Mouse (Mus musculus): ENCODE measurements around the gene Usp50.

Usp50 gene

DNA sequence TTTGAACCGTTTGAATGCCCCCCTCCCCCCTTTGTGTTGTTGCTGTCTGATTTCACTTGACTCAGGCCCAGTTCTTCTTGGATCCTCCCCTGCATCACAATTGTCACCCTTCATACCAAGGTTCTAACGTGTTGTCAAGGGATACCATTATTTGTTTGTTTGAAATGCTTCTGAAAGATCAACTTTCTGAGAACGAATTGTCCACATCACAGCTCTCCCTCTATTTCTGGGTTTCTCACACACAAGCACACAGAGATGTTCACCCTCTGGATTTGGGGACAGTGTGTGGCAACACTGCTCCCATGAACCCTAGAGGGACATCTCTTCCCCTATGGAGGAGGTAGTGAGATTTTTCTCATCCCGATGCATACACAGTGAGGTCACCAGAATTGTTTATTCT is at the start of gene Usp50:
TSS of gene Usp50 (minus strand) at position 101 of the 400 bp plus-strand sequence.
- no peak for DNase-seq (ENCODE audit: low read depth in 1 of 2, low spot score in 2 of 2)

DNA sequence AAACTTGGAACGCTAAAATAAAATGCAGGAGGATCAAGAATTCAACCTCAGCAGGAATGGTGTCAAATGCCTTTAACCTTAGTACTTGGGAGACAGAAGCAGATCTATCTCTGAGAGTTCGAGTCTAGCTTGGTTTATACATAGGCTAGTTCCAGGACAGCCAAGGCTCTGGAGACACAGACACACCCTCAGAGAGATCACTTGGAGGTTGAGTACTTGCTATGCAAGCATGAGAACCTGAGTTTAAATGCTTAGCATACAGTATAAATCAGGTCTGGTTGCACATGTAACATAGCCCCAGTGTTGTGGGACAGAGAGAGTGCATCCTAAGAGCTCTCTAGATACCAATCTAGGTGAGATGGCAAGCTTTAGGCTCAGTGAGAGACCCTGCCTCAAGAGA is 34.1 kb upstream of the Usp50 start:
- no peak for DNase-seq (ENCODE audit: low read depth in 1 of 2, low spot score in 2 of 2)

DNA sequence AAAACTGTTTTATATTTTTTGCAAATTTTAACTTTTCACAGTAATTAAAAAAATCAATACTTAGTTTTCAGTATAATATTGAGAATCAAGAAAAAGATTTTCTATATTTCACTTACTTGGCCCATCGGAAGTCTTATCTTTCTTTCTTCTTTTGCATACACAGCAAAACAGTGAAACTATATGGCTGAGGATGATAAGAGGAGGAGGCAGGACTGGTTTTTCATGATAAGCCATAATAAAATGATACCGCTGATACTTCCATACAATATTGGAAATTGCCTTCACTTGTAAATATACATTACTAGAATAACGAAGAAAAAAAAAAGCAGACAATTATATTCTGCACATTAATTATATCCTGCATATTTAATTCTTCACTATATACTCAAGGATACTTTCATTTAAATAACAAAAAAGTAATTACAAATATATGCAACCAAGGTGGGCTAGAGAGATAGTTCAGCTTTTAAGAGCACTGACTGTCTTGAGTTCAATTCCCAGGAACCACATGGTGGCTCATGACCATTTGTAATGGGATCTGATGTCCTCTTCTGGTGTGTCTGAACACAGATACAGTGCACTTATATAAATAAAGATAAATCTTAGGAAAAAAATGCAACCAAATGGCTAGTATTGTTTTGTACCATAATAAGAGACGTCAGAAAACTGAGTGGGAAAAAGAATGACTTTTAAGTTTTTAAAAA is 33.5 kb upstream of the Usp50 start:
- no peak for DNase-seq (ENCODE audit: low read depth in 1 of 2, low spot score in 2 of 2)

DNA sequence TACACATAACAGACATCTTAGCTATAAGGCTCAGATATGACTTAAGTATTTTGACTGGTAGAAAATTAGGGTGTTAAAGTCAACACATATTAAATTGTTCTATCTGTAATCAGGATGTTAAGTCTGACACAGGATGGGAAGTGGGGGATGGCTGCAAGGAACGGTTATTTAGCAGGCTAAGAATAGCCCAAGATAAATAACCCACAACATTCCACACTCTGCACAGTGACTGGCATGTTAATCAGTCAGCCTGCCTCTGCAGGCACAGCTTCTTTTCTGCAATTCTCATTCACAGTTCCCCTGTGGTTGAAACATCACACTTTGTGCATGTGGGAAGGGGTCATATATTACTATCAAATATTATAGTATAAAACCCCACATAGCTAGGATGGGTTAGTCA is 32.6 kb upstream of the Usp50 start:
- DNase-seq (ENCODE audit: low read depth in 1 of 2, low spot score in 2 of 2): no peak

DNA sequence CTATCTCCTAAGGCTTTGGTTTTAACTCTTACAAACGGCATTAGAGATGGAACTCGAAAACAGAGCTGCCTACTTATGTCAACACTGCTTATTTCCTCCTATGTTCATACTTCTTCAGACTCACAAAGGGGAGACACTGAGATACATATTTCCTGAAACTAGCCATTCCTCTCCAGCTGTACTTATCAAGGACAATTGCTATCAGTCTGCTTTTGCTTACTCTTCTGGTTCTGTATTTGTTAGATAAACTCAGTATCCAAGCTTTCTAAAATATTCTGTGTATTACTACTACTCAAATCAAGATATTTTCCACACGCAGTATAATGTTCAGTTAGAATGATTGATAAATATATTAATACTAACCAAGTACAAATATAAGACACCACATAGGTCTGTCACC is 18.7 kb upstream of the Usp50 start:
- no peak for DNase-seq (ENCODE audit: low read depth in 1 of 2, low spot score in 2 of 2)

DNA sequence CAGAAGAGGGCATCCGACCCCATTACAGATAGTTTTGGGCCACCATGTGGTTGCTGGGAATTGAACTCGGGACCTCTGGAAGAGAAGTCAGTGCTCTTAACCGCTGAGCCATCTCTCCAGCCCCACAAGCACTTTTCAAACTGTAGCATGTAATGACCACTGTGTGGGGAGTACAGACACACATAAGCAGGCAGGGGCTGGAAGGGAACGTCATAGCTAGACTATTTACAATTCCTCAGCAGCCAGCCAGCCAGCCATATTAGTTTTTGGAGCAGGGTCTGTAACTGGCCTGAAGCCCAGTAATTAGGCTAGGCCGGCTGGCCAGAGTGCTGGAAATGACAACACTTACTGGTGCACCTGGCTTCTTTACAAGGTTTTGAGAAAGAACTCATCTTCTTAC is 15.2 kb upstream of the Usp50 start:
- no peak for DNase-seq (ENCODE audit: low read depth in 1 of 2, low spot score in 2 of 2)

DNA sequence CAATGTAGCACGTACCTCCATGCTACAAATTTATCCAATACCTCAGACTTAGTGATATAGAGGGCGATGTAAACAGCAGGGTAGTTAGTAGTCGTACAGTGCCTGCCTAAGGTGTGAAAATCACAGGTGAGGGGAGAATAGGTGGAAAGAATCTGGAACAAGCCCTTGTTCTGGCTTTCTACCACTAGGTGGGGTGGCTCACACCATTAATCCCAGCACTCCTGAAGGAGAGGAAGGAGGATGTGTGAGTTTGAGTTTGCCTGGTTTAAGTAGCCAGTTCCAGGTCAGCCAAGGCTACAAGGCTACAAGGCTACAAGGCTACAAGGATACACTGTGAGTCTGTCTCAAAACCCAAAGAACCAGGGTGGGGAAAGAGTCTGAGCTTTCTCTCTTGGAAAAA is 12.4 kb upstream of the Usp50 start:
- no peak for DNase-seq (ENCODE audit: low read depth in 1 of 2, low spot score in 2 of 2)

DNA sequence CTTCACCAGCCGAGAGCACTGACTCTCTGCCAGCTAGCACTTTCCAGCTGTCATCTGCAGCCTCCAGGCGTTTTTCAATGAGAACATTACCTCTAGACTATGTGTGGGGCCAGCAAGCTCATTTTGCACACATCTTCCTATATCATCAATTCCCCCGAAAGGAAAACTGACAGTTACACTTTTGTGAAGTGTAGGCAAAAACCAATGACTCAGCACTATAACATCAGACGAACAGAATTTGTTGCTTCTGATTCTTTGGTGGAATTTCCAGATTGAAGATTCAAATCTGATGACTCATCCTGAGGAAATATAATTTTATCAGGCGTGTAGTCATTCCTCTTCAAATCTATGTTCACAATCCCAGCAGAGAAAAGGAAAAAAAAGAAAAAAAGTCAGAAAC is 9.3 kb upstream of the Usp50 start:
- DNase-seq (ENCODE audit: low read depth in 1 of 2, low spot score in 2 of 2): no peak

DNA sequence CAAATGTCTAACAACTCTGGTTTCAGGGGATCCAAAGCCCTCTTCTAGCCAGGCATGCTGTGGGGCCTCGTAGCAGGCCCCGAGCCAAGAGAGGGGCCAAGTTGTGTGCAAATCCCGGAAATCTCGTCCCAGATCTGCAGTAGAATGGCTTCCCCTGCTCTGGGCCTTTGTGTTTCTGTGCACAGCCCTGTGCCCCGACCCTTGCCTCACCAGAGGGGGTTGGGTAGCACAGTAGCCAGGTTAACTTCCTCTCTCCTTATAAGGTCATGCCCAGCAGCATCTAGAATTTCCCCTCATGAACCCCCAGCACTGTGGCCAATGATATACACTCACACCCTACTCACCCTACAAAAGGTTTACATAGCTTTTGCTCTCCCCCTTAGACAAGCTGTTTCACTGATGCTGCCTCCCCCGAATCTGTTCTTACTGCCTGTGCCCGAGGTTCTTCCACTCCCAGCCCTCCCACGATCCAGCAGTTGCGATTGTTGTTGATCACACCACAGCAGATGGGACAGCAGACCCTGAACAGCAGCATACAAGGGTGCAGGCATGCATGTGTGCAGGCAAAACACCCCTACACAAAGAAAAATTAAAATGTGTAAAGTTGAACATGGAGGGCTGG is 4.6 kb upstream of the Usp50 start:
- DNase-seq (ENCODE audit: low read depth in 1 of 2, low spot score in 2 of 2): no peak

DNA sequence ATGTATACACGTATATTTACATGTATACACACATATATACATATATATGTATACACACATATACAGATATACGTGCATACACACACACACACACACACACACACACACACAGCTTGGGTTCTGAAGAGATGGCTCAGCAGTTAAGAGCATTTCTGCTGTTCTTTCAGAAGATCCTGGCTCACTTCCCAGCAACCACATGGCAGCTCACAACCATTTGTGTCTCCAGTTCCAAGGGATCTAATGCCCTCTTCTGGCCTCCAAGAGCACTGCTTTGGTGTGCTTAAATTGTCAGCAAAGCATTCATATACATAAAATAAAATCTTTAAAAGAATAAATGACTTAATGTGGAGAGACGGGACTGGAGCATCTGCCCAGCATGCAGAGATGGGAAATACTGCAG is 837 bp downstream of the Usp50 start:
- no peak for DNase-seq (ENCODE audit: low read depth in 1 of 2, low spot score in 2 of 2)

DNA sequence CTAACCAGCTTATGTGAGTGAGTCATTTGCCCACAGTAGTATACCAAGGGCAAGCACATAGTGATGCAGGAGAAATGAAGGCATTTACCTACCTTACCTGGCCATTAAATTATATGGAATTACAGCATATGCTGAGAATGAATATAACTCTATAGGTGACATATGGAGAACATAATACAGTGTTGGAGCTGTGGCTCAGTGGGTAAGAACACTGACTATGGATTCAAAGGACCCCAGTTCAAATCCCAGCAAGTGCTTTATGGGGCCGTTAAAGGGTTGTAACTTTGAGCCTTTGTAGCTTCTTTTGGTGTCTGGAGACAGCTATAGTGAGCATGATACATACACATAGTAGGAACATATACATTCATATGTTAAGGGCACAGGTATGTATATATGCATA is 1.8 kb downstream of the Usp50 start:
- DNase-seq (ENCODE audit: low read depth in 1 of 2, low spot score in 2 of 2): no peak

DNA sequence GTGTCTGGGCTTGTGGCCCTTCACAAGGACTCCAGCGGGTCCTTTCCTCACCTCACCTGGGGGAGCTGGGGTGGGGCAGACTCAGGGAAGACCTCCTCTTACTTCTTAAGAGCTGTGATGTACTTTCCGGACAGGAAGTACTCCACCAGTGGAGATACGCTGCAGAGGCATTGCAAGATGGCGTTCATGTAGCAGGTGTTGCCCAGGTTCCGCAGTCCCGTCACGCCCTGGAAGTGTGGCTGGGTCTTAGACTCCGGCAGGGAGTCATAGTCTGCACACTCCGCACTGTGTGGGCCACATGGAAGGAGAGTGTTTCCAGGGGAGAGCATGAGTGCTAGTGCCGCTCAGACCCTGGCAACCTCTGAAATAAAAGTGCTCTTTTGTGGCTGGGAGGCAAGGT is 3.0 kb downstream of the Usp50 start:
- DNase-seq (ENCODE audit: low read depth in 1 of 2, low spot score in 2 of 2): no peak

DNA sequence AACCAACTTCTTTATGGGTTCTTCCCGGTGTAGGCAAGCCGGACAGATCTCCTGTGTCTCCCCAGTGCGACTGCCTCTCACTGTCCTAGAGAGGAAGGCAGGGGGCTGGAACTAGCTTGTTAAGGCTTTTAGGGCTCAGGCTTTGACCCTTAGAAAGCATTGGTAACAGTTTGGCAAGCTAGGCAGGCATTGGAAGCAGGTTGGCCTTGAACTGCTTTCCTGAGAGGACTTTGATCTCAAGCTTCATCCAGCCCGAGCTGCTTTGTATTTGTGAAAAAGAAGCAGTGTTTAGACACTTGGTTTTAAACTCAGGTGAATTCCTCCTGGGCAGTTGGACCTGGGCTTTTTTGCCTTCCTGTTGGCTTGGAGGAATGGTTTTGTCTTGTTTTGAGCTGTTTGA is 4.5 kb downstream of the Usp50 start:
- no peak for DNase-seq (ENCODE audit: low read depth in 1 of 2, low spot score in 2 of 2)

DNA sequence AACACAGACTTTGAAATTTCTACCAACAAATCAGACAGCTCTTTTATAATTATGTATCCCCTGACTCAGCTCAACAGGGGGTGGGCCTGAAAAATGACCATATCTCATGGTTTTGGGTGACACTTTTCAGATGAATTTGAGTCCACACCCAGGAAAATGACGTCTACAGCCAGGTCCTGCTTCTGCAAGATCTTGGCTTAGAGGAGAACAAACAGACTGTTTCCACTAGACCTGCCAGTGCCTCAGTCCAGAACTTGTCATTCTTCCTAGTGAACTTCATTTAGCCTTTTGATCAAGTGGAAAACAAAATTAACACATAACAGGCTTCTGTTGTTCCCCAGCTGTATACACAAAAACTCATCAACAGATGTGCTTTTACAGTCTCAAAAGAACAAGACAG is 6.9 kb downstream of the Usp50 start:
- no peak for DNase-seq (ENCODE audit: low read depth in 1 of 2, low spot score in 2 of 2)

DNA sequence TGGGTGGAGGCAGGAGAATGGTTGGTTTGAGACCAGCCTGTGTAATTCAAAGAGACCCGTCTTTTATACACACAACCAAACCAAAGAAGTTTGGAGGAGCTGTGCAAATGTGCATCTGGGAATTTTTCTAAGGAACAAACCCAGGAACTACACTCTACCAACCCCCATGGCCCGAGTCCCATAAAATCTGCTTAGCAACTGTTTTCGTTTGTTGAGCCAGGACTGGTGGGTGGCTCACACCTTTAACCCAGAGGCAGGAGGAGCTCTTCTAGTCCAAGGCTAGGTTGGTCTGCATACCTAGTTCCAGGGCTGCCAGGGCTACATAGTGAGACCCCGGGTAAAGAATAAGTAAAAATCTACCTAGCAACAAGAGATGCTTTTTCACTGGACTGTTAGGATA is 7.3 kb downstream of the Usp50 start:
- DNase-seq (ENCODE audit: low read depth in 1 of 2, low spot score in 2 of 2): no peak

DNA sequence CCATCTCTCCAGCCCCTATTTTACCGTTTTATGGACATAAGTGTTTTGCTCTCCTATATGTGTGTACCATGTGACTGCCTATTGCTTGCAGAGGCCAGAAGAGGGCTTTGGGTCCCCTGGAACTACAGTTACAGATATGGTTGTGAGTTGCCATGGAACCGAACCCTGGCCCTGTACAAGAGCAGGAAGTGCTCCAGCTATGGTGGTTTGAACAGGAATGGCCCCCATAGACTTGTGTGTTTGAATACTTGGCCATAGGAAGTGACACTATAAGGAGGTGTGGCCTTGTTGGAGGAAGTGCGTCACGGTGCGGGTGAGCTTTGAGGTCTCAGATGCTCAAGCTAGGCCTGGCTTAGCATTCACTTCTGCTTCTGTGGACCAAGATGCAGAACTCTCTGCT is 11.1 kb downstream of the Usp50 start:
- no peak for DNase-seq (ENCODE audit: low read depth in 1 of 2, low spot score in 2 of 2)

DNA sequence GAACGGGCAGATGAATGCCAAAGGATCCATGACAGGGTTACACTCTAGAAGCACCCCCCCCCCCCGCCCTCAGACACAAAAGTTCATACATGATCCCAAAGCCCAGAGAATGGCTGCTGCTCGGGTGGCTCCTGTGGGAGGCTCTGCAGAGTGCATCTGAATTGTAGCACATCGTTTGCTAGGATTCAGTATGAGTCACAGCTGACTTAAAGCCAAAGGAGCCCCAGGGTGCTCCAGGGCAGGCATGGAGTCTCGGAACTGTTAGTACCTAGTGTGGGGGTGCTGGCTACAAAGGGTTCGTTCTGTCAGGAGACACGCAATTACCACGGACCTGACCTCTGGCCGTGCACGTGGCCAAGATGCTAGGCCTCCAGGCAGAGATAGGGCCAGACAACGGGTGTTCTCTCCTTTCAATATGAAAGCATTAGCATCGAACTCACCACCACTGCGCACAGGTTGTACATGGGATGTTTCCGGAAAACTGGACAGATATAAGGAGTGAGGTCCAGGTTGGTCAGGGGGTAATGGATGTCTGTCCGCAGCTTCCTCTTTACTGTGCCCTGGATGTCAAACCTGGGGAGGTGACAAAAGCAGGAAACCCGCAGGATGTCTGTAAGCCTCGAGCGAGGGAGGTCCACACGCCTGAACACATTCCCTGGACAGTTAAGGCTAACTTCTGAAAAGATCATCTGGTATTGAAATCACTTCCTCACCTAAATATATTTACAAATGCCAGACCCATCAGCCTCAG is 13.7 kb downstream of the Usp50 start:
- no peak for DNase-seq (ENCODE audit: low read depth in 1 of 2, low spot score in 2 of 2)

DNA sequence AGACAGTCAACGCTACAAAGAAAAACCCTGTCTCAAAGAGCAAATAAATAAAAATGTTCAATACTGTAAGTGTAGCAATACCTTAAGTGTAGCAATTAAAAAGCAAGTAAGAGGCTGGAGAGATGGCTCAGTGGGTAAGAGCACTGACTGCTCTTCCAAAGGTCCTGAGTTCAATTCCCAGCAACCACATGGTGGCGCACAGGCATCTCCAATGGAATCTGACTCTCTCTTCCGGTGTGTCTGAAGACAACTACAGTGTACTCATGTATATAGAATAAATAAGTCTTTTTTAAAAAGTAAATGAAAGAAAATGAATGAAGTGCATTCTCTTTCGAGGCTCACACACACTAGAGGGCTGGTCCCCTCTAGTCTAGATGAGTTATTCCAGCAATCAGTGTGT is 15.1 kb downstream of the Usp50 start:
- DNase-seq (ENCODE audit: low read depth in 1 of 2, low spot score in 2 of 2): no peak

DNA sequence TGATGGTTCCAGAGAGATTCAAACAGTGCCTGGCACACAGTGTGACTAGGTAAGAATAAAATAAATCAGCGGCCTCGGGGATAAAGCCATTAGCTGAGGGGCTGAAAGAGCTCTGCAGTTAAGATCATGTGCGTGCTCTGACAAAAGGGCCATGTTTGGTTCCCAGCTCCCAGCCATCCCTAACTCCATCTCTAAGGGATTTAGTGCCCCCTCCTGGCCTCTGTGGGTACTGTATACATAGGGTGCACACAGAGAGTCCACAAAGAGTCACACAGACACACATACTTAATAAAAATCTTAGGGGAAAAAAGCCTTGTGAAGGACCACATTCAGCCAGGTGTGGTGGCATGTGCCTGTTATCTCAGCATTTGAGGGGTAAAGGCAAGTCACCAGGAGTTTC is 15.7 kb downstream of the Usp50 start:
- DNase-seq (ENCODE audit: low read depth in 1 of 2, low spot score in 2 of 2): no peak

DNA sequence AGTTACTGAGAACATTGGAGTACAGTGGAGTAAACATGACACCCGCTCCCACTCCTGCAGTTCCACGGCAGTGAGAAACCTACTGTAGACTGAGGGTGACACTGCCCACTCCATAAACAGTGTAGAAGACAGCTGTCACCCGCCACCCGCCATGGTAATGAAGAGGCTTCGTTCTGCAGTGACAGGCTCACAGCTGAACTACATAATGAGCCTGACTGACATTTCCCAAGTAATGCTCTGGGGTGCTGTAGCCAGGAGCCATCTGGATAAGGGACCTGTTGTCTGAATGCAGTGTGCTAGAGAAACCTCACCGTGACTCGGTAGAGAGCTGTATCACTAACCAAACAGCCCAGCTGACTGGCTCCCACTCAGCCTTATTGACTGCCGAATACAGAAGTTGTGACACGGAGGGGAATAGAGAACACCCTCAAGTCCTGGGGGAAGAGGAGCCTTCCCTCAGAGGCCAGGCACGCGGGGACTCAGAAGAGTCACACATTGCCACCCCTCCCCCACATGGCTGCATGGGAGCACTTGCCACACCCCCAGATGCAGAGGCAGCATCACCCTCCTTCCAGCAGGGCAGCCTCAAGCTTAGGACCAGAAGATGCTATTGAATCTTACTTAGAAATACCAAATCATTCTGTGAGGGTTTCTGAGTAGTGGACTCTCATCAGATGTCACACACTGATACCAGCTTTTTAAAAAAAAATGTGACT is 17.2 kb downstream of the Usp50 start:
- DNase-seq (ENCODE audit: low read depth in 1 of 2, low spot score in 2 of 2): no peak

DNA sequence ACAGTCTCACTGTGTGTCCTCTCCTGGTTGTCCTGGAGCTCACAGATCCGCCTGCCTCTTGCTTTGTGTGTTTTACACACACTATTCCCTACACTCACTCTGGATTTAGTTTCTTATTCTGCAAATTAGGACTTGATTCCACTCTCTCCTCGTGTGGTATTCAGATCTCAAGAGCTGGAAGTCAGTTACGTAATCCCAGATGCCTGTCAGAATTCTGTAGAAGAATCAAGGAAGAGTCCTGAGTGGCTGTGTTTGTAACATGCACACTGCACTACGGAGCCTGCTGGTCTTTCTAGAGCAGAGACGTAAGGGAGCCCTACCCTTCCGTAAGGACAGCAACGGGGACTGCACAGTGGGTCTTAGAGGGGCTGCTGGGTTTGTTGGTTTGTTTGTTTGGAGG is 23.9 kb downstream of the Usp50 start:
- no peak for DNase-seq (ENCODE audit: low read depth in 1 of 2, low spot score in 2 of 2)

DNA sequence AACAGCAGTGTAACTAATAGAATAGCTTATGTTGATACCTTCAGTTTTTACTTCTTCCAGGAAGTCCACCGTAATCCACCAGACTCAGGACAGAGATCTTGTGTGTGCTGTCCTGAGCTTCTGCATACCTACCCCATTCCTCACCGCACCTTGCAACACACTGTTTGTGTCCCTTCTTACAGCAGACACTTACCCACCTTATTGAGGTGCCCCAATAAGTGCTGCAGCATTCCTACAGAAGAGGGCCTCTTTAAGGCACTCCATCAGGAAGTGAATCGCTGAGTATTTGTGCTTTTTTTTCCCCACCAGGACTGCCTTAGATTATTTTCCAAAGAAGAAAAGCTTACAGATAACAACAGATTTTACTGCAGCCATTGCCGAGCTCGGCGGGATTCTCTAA is 27.6 kb downstream of the Usp50 start:
- no peak for DNase-seq (ENCODE audit: low read depth in 1 of 2, low spot score in 2 of 2)

All from monocyte, adult 2 months (primary cell).